Mouse (Mus musculus): ENCODE results near the gene Pfkm. TPM values are rescaled to one million over a fixed set of nuclear protein-coding genes. Genes with fewer than 3 reads are reported as not detected.

Pfkm gene
- 100 to 1,000 TPM; 407 to 459 (median 428) TPM for total RNA-seq (2022)

DNA sequence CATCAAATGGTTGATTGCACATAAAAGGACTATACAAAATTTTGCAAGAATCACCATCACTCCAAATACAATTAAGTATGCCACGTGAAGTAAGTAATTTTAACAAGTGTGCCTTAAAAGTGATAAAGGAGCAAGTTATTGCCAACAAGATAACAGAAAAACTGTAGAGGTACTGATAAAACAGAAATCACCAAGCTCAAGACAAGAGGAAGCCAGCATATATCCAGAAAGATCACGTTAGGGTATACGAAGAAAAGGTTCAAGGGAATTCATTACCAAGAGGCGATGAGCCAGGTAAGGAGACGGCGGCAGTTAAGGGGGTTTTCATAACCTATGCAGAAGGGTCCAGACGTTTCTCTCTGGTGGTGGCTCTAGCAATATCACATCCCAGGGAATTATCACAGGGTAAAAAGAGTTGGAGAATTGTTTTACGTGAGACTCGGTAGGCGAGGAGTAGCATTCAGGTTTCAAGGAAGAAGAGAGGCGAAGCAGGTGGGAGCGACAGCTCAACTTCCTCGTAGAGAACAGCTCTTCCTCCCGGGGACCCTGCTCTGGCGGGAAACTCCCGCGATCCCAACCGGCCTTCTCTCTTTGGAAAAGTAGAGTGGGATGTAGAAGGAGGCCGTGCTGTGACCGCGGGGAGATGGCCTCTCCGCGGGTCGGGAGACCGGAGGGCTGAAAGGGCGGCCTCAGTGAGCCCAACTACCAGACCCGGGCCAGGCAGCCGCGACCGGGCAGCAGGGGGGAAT, at the start of gene Pfkm:
Gene Pfkm (plus strand): TSS at position 218 of the 749 bp plus-strand sequence.
- no peak for DNase-seq (ENCODE audit: low spot score in 2 of 2)

DNA sequence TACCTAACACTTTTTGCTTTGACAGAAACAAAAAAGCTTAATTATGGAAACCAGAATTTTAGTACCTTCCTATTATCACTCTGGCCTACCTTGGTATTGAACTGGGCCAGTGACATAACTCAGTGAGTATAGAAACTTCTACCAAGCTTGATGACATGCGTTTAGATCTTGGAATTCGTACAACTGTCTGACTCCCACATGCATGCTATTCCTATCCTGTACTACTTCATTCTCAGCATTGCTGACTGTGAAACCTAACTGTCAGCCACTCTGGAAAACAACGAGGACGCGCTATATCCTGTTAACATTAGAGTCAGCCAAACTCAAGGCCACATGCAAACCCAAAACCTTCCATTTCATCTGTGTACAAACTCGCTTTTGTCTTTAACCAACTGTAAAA, 48.4 kb upstream of the Pfkm start:
- no peak for DNase-seq (ENCODE audit: low spot score in 2 of 2)

DNA sequence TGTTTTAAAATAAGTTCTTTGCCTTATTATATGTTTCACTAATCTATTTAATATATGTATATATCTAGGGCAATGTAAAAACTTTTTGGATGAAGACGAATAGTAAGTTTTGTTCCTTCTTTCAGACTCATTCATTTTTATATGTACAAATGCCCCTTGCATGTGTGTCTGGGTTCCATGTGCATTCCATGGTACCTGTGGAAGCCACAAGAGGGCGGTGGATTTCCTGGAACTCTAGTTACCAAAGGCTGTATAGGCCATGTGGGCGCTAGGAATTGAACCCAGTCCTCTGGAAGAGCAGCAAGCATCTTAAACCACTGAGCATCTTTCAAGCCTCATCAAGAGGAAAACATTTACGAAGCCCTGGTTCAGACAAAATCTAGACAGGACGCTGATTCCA, 48.0 kb upstream of the Pfkm start:
- no peak for DNase-seq (ENCODE audit: low spot score in 2 of 2)

DNA sequence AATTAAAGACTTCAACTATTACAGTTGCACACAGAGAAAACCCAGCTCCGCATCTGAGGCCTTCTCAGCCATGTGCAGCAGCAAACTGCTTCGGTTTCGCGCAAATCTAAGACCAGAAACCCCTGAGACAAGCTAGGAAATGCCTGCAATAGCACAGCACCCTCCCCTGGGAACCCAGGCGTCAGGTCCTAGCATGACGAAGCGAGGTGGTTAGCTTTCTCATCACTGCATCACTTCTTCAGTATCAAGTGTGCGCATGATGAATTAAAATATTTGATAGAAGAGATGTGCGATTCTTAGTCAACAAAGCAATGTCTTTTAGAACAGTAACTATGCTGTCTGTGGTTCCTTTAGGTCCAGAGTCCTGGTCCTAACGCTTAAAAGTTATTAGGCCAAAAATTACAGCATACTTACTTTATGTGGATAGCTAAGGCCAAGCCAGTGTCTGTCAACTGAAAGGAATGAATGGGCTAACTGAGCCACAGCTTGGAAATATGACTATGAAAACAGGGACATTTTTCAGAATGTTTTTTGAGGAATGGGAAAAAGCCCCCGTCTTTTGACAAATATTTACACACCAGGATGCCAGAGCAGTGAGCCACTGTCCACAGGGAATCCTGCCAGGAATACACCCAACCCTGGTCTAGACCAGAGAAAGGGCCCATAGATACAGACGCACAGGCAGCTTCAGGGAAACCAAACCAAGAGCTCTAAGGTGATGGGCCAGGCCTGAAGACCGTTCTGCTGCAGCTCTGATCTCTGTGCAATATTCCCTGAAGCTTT, 43.3 kb upstream of the Pfkm start:
- DNase-seq (ENCODE audit: low spot score in 2 of 2): no peak

DNA sequence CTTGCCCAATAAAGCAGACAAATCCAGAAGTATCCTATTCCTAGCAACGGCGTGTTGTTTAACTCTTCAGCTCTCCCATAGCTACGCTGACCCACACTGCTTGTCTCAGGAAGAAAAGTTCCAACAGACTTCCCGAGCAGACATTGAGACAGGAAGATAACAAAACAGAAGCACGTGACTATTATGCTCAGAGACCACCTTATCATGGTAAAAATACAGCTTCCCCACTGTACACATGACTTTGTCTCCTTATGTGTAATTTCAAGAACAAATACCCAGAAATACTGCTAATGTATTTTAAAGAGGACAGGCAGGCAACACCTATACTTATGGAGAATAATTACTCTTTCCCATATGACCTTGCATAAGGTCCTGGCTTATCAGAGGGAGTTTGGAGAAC, 40.7 kb upstream of the Pfkm start:
- no peak for DNase-seq (ENCODE audit: low spot score in 2 of 2)

DNA sequence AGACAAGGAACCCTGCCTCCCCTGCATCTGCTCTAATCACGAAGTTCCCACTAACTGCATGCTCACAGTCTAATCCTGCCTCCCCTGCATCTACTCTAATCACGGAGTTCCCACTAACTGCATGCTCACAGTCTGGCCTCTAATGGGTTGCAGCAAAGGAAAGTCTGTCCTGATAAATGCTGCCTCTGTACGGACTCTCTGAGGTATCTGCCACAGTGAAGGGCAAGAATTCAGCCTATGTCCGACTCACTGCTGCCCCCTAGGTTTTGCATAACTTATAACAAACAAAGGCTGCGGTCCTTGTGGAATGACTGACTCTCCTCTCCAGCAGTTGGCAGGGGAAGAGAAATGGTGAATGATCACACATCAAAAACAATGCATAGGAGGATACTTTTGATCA, 37.1 kb upstream of the Pfkm start:
- no peak for DNase-seq (ENCODE audit: low spot score in 2 of 2)

DNA sequence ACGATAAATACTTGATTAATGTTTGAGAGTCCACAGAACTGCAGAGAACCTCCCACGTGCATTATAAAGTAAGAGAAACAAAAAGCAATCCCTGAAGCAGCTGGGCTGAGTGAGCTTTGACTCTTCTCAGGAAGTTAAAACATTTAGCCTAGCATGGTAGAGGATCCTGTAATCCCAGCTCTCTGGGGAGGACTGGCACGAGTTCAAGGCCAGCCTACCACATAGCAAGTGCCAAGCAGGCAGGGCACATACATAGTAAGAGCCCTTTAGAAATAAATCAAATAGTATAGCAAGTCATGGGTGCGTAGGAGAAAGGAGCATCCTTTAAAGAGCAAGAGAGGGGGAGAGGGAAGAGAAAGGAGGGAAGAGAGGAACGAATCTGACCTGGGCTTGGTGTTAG, 26.5 kb upstream of the Pfkm start:
- no peak for DNase-seq (ENCODE audit: low spot score in 2 of 2)

DNA sequence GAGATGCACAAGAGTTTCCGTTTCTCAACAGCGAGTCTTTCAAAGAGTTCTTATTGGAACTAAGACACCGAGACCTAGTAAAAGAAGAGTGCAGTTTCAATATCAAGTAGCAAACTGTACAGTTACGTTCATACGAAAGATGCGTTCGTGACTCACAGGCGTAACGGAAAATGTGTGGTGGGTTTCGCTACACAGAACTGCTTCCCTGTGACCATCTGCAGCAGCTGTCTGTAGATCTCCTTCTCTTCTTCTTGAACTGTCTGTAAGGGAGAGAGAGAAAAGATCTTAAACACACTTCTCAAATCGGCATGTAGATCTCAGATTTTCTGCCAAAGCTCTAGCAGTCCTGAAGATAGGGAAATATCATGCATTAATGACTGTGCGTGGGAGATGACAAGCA, 25.8 kb upstream of the Pfkm start:
- DNase-seq (ENCODE audit: low spot score in 2 of 2): no peak

DNA sequence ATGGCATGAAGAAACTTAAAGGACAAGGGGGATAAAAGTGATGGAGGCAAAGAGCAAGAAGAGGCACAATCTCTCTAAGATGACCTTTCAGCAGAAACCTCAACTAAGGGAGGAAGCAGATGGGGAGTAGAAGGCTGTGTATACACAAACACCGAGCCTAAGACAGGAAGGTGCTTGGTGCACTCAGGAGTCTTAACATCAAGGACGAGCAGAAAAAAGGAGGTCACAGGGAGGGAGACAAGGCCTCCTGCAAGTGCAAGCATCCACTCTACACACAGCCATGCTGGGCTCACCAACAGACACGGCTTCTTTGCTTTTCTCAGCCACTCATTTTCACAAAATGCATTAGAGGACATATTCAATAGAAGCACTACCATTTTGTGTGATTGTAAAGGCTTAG, 24.9 kb upstream of the Pfkm start:
- DNase-seq (ENCODE audit: low spot score in 2 of 2): no peak

DNA sequence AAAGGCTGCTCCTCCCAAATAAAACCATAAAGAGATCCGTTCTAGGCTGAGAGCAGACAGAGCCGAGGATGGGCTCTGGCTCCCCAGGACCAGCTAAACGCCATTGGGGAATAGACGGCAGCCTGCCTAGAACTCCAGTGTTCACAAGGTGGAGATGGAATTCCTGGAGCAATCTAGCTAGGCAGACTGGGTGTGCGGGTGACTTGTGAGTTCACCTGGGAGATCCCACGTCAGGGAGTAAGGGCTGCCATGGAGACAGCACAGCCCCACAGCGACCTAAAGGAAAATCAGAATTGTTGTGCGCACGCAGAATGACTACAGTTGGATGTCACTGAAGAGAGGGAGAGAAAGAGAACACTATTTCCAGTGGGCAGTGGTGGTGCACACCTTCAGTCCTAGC, 23.9 kb upstream of the Pfkm start:
- DNase-seq (ENCODE audit: low spot score in 2 of 2): no peak

DNA sequence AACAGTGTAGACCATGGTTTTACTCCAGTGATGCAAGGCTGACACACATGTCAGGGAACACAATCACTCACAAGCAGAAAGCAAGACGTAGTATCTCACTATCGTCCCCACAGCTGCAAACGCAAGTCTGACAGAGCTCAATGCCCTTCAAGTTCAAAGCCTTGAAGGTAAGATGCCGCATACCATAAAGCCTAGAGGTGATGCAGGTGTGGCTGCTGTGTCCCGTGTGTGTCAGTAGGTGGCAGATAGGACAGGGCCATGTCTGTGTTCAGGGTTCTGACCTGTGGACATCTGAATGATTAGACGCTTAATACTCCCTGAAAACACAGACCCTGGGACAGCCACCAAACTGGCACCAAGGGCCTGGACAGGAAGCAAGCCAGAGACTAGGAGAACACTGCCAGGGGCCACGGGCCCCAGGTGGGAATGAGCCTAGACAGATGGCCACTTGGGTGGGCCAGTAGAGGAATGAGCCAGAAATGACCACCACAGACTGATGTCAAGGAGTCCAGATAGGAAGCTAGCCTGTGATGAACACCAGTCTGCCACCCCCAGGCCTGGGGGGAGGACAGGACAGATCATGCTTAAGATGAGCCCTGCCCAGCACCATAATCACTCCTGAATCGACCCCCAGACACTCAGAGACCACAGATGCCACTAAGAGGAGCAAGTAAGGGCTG, 22.7 kb upstream of the Pfkm start:
- DNase-seq (ENCODE audit: low spot score in 2 of 2): no peak

DNA sequence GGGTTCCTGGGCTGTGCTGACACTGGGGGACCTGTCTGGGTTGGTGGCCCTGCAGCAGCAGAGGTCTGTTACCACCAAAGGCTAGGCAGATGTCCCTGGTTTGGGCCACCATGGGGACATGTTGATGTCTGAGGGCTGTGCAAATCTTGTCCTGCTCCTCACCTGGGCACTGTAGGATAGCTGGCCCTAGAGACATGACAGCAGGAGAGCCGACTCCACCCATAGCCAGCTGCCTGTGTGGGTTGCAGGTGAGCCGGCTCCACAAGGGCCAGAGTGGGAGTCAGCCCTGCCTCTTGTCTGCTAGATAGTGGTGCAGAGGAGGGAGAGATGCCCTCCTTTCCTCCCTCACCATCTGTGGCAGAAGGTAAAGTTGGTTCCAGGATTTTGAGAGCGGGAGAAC, 22.0 kb upstream of the Pfkm start:
- peak in 1 of 2 experiments; percentile 22 for DNase-seq (ENCODE audit: low spot score in 2 of 2)

DNA sequence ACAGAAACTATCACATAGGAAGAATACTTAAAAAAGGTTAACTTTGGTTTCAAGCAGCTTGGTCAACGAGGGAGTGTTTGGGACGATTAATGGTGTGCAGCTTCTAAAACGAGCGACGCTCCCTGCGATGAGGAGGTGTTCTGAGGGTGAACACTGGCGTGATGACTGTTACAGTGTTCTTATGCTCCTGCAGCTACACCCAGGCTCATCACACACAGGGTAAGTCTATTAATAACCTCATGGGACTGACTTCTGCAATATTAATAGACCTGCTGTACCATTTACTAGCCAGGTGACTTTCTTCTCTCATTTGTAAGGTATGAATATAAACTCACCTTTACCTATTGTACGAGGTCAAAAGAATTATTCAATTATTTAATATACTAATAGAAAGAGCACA, 17.9 kb upstream of the Pfkm start:
- no peak for DNase-seq (ENCODE audit: low spot score in 2 of 2)

DNA sequence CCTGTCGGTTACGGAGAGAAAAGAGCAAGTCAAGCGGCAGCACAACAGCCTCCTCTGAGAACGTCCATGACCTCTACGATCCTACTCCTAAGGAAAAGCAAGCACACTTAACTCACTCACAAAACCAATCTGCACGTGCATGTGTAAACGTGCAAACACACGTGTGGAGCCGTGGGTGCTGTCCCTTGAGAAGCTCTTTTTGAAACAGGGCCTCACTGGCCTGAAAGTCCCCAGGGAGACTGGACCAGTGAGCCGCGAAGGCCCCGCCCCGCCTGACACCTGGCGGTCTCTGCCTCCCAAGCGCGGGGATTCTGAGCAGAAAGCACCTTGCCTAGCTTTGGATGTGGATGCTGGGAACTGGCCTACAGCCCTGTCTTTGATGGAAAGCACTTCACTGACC, 17.4 kb upstream of the Pfkm start:
- DNase-seq (ENCODE audit: low spot score in 2 of 2): no peak

DNA sequence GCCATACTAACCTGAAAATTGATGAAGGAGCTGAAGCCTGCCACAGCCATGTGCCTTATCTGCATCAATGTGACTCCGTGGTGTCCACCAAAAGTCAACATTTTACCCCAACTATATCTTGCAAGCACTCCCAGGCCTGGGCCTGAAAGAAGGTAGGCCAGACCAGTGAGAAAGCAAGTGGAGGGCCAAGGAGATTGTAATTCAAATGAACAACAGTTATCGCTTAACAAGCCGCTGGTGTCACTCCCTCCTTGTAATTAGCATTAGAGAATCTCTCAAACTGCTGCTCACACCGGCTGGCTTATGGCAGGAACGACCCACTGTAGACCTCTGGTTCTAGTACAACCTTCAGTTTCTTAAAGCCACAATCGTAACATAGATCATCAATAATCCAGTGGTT, 15.5 kb upstream of the Pfkm start:
- DNase-seq (ENCODE audit: low spot score in 2 of 2): no peak

DNA sequence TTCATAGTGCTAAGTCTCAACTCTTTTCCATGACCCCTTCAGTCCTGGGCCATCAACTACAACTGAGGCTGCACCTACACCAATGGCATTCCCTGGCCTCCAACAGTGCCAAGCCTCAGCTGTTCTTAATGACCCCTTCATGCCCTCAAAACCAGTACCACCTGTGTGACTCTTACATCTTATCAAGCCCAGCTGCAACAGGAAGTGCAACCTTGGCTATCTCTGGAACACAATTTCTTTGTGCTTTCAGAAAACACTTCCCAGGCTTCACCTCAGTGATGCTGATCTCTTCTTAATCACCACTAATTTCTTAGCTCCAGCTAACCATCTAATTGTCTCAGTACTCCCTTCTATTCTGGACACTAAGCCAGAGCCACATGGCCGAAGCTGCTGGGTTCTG, 3.5 kb upstream of the Pfkm start:
- DNase-seq (ENCODE audit: low spot score in 2 of 2): no peak

DNA sequence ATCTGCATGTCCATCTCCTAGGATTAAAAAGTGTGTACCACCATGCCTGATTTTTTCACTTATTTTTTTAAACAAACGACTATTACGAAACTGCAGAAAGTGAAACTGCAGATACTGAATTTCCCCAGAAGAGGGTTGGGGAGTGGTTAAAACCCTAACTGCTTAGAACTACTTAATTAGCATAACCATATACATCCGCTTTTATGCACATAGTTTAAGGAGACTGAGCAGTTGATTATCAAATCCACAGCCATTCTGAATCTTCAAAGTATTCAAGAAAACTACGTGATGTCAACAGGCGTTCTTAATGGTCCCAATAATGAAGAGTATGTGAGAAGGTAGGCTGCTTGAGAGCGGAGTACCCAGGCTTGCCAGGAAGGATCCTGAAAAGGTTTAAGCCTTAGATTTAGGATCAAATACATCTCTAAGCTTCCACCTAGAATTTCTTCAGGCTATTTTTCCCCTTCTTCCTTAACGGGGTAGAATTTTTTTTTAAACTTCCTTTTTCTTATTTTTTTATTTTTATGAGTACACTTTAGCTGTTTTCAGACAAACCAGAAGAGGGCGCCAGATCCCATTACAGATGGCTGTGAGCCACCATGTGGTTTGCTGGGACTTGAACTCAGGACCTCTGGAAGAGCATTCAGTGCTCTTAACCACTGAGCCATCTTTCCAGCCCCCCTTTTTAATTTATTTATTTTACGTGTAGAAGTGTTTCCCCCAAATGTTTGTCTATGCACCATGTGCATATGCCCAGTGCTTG, 2.8 kb upstream of the Pfkm start:
- no peak for DNase-seq (ENCODE audit: low spot score in 2 of 2)

DNA sequence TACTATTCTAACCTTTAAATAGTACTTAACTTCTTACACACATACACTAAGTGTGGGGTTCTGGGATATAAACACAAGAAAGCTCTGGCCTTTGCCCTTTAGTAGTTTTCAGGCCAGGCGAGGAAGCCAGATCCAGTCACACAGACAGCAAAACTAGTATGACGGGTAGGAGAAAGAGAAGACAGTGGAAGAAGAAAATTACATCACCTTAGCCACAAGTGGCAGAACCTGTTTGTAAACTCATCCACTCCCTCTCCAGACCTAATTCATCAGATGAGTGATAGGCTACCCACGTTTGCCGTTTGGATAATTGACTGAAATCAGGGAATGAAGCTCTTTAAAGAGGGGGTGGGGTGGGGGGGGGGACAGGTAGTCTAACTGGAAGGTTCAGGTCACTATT, 548 bp upstream of the Pfkm start:
- DNase-seq (ENCODE audit: low spot score in 2 of 2): no peak

DNA sequence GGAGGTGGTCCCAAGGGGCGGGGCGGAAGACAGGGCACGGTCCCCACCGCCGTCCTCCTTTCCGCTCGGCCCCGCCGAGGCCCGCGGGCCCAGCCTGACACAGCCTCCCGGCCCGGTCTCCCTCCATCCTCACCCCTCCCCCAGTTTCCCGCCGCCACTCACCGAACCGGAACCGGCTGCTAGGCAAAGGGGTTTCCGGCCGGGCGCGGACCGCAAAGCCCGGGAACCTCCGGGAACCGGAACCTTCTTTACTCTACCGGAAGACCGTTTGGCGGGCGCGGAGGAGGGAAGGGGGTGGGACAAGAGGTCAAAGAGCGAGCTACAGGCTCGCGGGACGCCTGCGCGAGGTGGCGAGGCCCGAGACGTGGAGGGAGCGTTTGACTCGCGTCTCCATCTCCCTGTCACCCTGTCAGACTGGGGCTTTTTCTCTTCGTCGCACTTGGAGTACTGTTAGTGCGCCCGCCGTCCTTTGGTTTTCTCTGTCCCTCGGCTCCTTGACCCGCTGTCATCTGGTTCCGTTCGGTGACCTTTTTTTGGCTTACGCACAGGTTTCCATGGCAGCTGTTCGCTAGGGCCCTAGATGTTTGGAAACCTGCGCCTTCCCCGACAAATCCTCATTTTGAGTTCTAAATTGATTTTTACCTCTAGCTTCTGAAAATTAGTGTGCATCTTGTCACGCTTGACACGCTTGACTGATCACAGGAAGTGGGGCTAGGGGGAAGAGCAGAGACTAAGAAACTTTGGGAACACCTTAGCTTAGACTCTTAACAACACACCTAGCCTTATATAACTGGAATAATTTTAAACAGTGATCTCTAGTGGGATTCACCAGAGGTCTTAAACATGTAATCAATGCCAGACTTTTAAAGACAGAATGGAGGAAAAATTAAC, 977 bp downstream of the Pfkm start, which contains the start of gene Senp1:
Gene Senp1 (minus strand): TSS at position 624 of the 891 bp plus-strand sequence.
- peak; percentile 86 to 90 for DNase-seq (ENCODE audit: low spot score in 2 of 2)

DNA sequence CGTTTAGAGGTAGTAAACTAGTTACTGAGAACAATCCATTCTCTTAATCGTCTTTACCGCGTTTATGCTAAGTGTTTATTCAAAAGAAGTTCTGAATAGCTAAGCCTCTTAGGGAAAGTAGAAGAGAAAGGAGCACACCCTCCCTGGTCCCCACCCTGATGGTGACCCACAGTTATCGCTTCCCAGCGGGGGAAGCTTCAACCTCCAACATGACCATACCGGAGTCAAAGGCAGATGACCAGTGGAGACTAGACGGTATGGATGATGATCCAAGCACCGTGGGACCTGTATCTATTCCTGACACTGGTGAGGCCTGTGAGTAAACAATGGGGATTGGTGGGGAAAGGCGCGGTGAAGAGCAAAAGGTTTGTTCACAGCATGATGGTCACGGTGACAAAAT, 2.5 kb downstream of the Pfkm start:
- no peak for DNase-seq (ENCODE audit: low spot score in 2 of 2)

DNA sequence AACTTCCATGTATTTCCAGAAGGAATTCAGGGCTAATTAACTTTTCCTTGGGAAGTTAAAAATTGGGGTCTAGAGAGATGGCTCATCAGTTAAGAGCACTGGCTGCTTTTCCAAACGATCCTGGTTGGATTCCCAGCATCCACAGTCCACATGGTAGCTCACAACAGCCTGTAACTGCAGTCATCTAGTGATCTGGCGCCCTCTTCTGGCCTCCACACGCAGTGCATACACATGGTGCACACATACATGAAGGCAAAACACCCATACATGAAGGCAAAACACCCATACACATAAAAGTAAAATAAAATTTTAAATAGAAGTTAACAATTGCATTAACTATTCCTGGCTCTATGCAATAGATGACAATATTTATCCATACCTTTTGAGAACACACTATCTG, 4.6 kb downstream of the Pfkm start:
- DNase-seq (ENCODE audit: low spot score in 2 of 2): no peak
